Mouse (Mus musculus): ENCODE measurements around the gene Tsga10ip.

Tsga10ip gene

DNA sequence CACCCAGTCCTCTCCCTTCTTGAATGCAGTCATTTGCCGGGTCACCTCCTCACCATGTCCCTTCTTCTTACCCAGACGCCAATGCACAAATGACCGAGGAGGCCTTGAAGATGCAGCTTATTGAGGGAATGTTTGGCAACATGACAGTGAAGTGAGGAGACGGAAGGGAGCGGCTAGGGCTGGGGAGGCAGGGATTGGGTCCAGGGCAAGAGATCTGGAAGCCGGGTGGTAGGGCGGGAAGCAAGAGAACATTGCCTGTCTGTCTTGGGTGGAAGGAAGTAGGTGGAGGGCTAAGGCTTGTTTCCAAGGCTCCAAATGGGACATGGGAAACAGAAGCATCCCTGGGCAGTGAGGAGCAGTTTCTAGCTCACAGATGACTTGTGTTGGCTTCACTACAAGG is 61.0 kb downstream of the Tsga10ip start:
- DNase-seq (ENCODE audit: low spot score), result no peak

All from embryo, embryonic 10.5 days (tissue).